ENCODE assay signal across 8 mouse cellular contexts in genomic region chr17:8284254-8284661, GRCm38 (mm10). TPM values are rescaled to one million over a fixed set of nuclear protein-coding genes. Genes with fewer than 3 reads are reported as not detected.
DNase-seq lines count a peak whose midpoint lies in the region; ATAC-seq and TF ChIP-seq lines count a peak whose summit lies in the region.

No protein-coding gene starts in this region.

- H3K27ac ChIP-seq in hindbrain, embryonic 12.5 days = peak overlapping the region; percentile 91
- H3K27ac ChIP-seq in lung, postnatal 0 days (ENCODE audit: low read length) = peak overlapping the region; percentile 97

- peak overlapping the region; percentile 87 for H3K4me3 ChIP-seq in hindbrain, embryonic 12.5 days
- H3K4me3 ChIP-seq in lung, postnatal 0 days (ENCODE audit: low read depth, low read length) = peak overlapping the region; percentile 80

- no peak; the same call in 1 of the 2 replicates for TF ChIP-seq CTCF in lung, postnatal 0 days (IDR thresholded peaks at IDR 0.05)

- H3K27me3 ChIP-seq in hindbrain, embryonic 12.5 days = peaks cover 8% of the 10 kb centered on the region
- no peaks in the 10 kb centered on the region for H3K27me3 ChIP-seq in lung, postnatal 0 days (replicated peaks; ENCODE audit: insufficient read depth, low read length)

- peak overlapping the region; percentile 85 for H3K9ac ChIP-seq in hindbrain, embryonic 12.5 days
- peak overlapping the region; percentile 76 for H3K9ac ChIP-seq in lung, postnatal 0 days (replicated peaks; ENCODE audit: low read depth)

- H3K4me2 ChIP-seq in hindbrain, embryonic 12.5 days (replicated peaks) = peak overlapping the region; percentile 100
- peak overlapping the region; percentile 97 for H3K4me2 ChIP-seq in lung, postnatal 0 days (replicated peaks; ENCODE audit: low read depth, low read length)

- peak; percentile 39 for DNase-seq in MN1 (ENCODE audit: low spot score)
- peak; percentile 26 for DNase-seq in c-Kit-negative CD71-positive TER-119-positive erythroid progenitor cells, embryonic 14.5 days (ENCODE audit: low read depth, low spot score)
- DNase-seq in frontal cortex, postnatal 36 days (ENCODE audit: low spot score in 2 of 2) = peak; percentile 28 to 43
- DNase-seq in layer of hippocampus, postnatal 14 days (ENCODE audit: low spot score in 2 of 2) = peak; percentile 34 to 38
- peak; percentile 52 for DNase-seq in lung, postnatal 0 days (ENCODE audit: low spot score)
- peak; percentile 64 for DNase-seq in retina, postnatal 1 day

- under 1% methylated on average over 32 of the region's 32 CpGs for WGBS in hindbrain, embryonic 12.5 days
- WGBS in lung, postnatal 0 days = under 1% methylated on average over 32 of the region's 32 CpGs

- no peaks in the 10 kb centered on the region for H3K9me3 ChIP-seq in hindbrain, embryonic 12.5 days (replicated peaks)
- no peaks in the 10 kb centered on the region for H3K9me3 ChIP-seq in lung, postnatal 0 days (ENCODE audit: low read length)

- TF ChIP-seq EP300 in lung, postnatal 0 days (IDR thresholded peaks at IDR 0.05) = no peak

- ATAC-seq in hindbrain, embryonic 12.5 days (ENCODE audit: low FRiP score) = peak; percentile 49; the same call in 1 of the 2 replicates
- ATAC-seq in lung, postnatal 0 days = peak; percentile 3
- ATAC-seq in CD4-positive, CD25-positive, alpha-beta regulatory T cell, adult 4 months = no peak

- peaks cover 16% of the 10 kb centered on the region for H3K4me1 ChIP-seq in hindbrain, embryonic 12.5 days
- H3K4me1 ChIP-seq in lung, postnatal 0 days (ENCODE audit: insufficient read depth, low read depth, low read length) = peaks cover 8% of the 10 kb centered on the region; the same call in 1 of the 2 replicates

- H3K36me3 ChIP-seq in hindbrain, embryonic 12.5 days = no peaks in the 10 kb centered on the region
- H3K36me3 ChIP-seq in lung, postnatal 0 days (ENCODE audit: insufficient read depth, low read length) = no peaks in the 10 kb centered on the region

RNA-seq across cellular contexts. Expression of gene Mpc1, which starts 1.6 kb away (rescaled TPM):
- 134 and 138 TPM in 2 replicates for polyA plus RNA-seq in hindbrain, embryonic 12.5 days (2016; fragmentation: Nextera tagmentation; extraction: Ambion mirVana)
- total RNA-seq in layer of hippocampus, postnatal 14 days (2021) = 100 to 1,000 TPM; 165 to 175 TPM
- 283 and 288 TPM in 2 replicates for polyA plus RNA-seq in lung, postnatal 0 days (2015; fragmentation: Nextera tagmentation; extraction: Ambion mirVana)
- polyA plus RNA-seq in CD4-positive, CD25-positive, alpha-beta regulatory T cell, adult 4 months (2017; shearing (Covaris generic)) = 100 to 1,000 TPM; 183 to 184 TPM

RNA-seq across cellular contexts. Expression of gene Sft2d1, which starts 26.6 kb away (rescaled TPM):
- 109 and 112 TPM in 2 replicates for polyA plus RNA-seq in hindbrain, embryonic 12.5 days (2016; fragmentation: Nextera tagmentation; extraction: Ambion mirVana)
- total RNA-seq in layer of hippocampus, postnatal 14 days (2021) = 10 to 100 TPM; 55.7 to 58.9 TPM
- 113 and 115 TPM in 2 replicates for polyA plus RNA-seq in lung, postnatal 0 days (2015; fragmentation: Nextera tagmentation; extraction: Ambion mirVana)
- polyA plus RNA-seq in CD4-positive, CD25-positive, alpha-beta regulatory T cell, adult 4 months (2017; shearing (Covaris generic)) = 100 to 1,000 TPM; 129 to 135 TPM

RNA-seq across cellular contexts. Expression of gene Ccr6, which starts 48.4 kb away (rescaled TPM):
- not detected in 2 replicates for polyA plus RNA-seq in hindbrain, embryonic 12.5 days (2016; fragmentation: Nextera tagmentation; extraction: Ambion mirVana)
- not detected for total RNA-seq in layer of hippocampus, postnatal 14 days (2021)
- polyA plus RNA-seq in lung, postnatal 0 days (2015; fragmentation: Nextera tagmentation; extraction: Ambion mirVana) = 0.38 and 0.56 TPM in 2 replicates
- 100 to 1,000 TPM in 1 of 2 experiments, 10 to 100 TPM in 1; 90.4 to 125 TPM for polyA plus RNA-seq in CD4-positive, CD25-positive, alpha-beta regulatory T cell, adult 4 months (2017; shearing (Covaris generic))

RNA-seq across cellular contexts. Expression of gene Prr18, which starts 53.0 kb away (rescaled TPM):
- 4.3 and 4.5 TPM in 2 replicates for polyA plus RNA-seq in hindbrain, embryonic 12.5 days (2016; fragmentation: Nextera tagmentation; extraction: Ambion mirVana)
- 10 to 100 TPM; 12.2 to 13.6 TPM for total RNA-seq in layer of hippocampus, postnatal 14 days (2021)
- polyA plus RNA-seq in lung, postnatal 0 days (2015; fragmentation: Nextera tagmentation; extraction: Ambion mirVana) = 7.6 and 7.7 TPM in 2 replicates
- polyA plus RNA-seq in CD4-positive, CD25-positive, alpha-beta regulatory T cell, adult 4 months (2017; shearing (Covaris generic)) = not detected

Comparison
In these comparisons a context has a peak if more than half of its experiments do, and no peak if none do; other contexts are left out.
1. RNA of gene Ccr6, which starts 48.4 kb away (polyA plus RNA-seq): 90.4 to 125 TPM in CD4-positive, CD25-positive, alpha-beta regulatory T cell, adult 4 months; 0.38 to 0.56 TPM in lung, postnatal 0 days and not detected in hindbrain, embryonic 12.5 days; every median in the first group is over 10 times any median in the second.
2. Peak in every context shown above with its lines, with median percentiles within 50 percentile points of each other: DNase-seq.